Mouse (Mus musculus) hindbrain, embryonic 11.5 days (tissue): Measurements from ENCODE around the gene Rnf39. TPM values are rescaled to one million over a fixed set of nuclear protein-coding genes. Genes with fewer than 3 reads are reported as not detected.
A peak's percentile ranks its signal among the peaks of the same experiment; 100 is the strongest.

Experiments
- ATAC-seq: fragments of 200-750 bp; cut with Nextera tagmentation; 2 replicates; pipeline ENCODE4 v1.8.0; 2017; ENCODE audit warnings: mild to moderate bottlenecking, moderate TSS enrichment, moderate library complexity; ENCODE audit not compliant: low FRiP score
- DNase-seq: peaks from one replicate; pipeline ENCODE4 v3.0.0-alpha.2; 2015; ENCODE audit warnings: low spot score
- H3K27ac ChIP-seq: fragments of 300-500 bp; sonication (generic); 2 replicates; pipeline ENCODE4 v1.5.1; 2014; ENCODE audit warnings: mild to moderate bottlenecking, low read depth, low read length
- H3K27me3 ChIP-seq: fragments of 300-500 bp; sonication (generic); 2 replicates; pipeline ENCODE4 v1.6.1; 2014; ENCODE audit warnings: mild to moderate bottlenecking, low read length, moderate library complexity, mixed read lengths; ENCODE audit not compliant: control insufficient read depth, insufficient read depth
- H3K36me3 ChIP-seq: fragments of 300-500 bp; sonication (generic); 2 replicates; pipeline ENCODE4 v1.6.1; 2014; ENCODE audit warnings: mild to moderate bottlenecking, low read length, moderate library complexity, mixed read lengths; ENCODE audit not compliant: control insufficient read depth, insufficient read depth
- H3K4me1 ChIP-seq: fragments of 300-500 bp; sonication (generic); replicated peaks from 2 replicates; pipeline ENCODE4 v1.6.1; 2014; ENCODE audit warnings: low read length, mixed read lengths; ENCODE audit not compliant: control insufficient read depth, insufficient read depth
- H3K4me2 ChIP-seq: fragments of 300-500 bp; sonication (generic); replicated peaks from 2 replicates; pipeline ENCODE4 v1.6.1; 2014; ENCODE audit warnings: mild to moderate bottlenecking, low read depth, low read length
- H3K4me3 ChIP-seq: fragments of 300-500 bp; sonication (generic); 2 replicates; pipeline ENCODE4 v1.5.1; 2014; ENCODE audit warnings: low read depth, low read length
- H3K9ac ChIP-seq: fragments of 300-500 bp; sonication (generic); 2 replicates; pipeline ENCODE4 v1.6.1; 2014; ENCODE audit warnings: low read depth, low read length
- H3K9me3 ChIP-seq: fragments of 300-500 bp; sonication (generic); 2 replicates; pipeline ENCODE4 v1.6.1; 2016; ENCODE audit warnings: low read length; ENCODE audit not compliant: control insufficient read depth
- WGBS: fragments of 180-500 bp; shearing (Covaris S2); extraction: QIAGEN DNeasy Blood & Tissue Kit; methylation state at CpG from one replicate; pipeline ENCODE4 v1.1.7; 2014; 5-methylcytosine and 5-hydroxymethylcytosine counted together
- polyA plus RNA-seq: library from polyadenylated mRNA; unstranded; fragments of >200 nt; fragmentation: Nextera tagmentation; extraction: Ambion mirVana; gene quantifications from 2 replicates; pipeline ENCODE4 v1.2.1, GENCODE M21; 2014

Gene Rnf39
- polyA plus RNA-seq, 1 experiment from 2014 or later, result 0.34 TPM

DNA sequence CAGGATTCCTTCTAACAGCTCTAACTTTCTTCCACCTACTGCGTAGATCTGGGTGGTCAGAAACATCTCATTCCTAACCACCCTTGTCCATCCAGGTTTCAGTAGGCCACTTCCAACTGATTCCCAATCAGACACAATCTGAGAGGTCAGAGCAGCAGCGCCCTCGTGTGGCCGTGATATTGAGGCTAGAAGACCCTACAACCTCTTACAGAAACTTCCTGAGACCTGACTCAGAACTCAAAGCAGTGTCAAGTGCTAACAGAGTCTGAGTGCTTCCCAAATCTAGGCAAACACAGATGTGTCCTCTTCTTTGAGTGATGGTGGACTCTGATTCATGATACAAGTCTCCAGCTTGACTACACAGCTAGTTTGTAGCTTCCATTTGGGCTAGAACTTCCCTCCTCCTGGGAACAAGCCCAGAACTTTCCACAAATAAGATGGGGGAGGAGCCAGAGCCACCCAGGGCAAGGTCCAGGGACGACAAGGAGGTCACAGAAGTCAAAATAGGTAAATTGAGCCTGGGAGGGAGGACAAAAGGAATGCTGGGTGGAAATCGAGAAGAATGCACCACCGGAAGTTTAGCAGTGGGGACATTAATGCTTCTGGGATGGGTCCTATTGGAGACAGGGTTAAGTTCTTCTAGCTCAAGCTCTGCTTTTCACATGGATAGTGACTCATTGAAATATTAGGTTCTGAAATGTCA is 54.5 kb downstream of the Rnf39 start:
- DNase-seq (peak; percentile 91), ATAC-seq (peak; percentile 57; the same call in 1 of the 2 replicates)
- no peaks in the 10 kb centered on the region for H3K36me3 ChIP-seq
- no peak overlapping the region for H3K27ac ChIP-seq
- H3K4me3 ChIP-seq, result no peak overlapping the region
- WGBS, result 28% methylated on average over 7 of the region's 7 CpGs
- no peaks in the 10 kb centered on the region for H3K27me3 ChIP-seq
- H3K9me3 ChIP-seq, result no peaks in the 10 kb centered on the region
- H3K4me1 ChIP-seq, result no peaks in the 10 kb centered on the region
- no peak overlapping the region for H3K9ac ChIP-seq
- no peak overlapping the region for H3K4me2 ChIP-seq

Other genes with a start within 250 kb of the Rnf39 start
- gene H2-M10.5, start 170.0 kb upstream of the Rnf39 start, polyA plus RNA-seq, result not detected in 2 replicates
- not detected in 2 replicates for gene H2-M10.6, start 130.7 kb upstream of the Rnf39 start, polyA plus RNA-seq
- gene Trim26, start 105.8 kb upstream of the Rnf39 start, polyA plus RNA-seq, result 34.9 and 35.2 TPM in 2 replicates
- 0.48 and 0.70 TPM in 2 replicates for gene Trim15, start 75.7 kb upstream of the Rnf39 start, polyA plus RNA-seq
- 6.6 and 6.7 TPM in 2 replicates for gene Trim10, start 73.3 kb upstream of the Rnf39 start, polyA plus RNA-seq
- not detected in 2 replicates for gene Trim40, start 52.8 kb upstream of the Rnf39 start, polyA plus RNA-seq
- not detected in 2 replicates for gene Trim31, start 44.8 kb upstream of the Rnf39 start, polyA plus RNA-seq
- 161 and 165 TPM in 2 replicates for gene Ppp1r11, start 8.8 kb downstream of the Rnf39 start, polyA plus RNA-seq
- gene Znrd1, start 15.6 kb downstream of the Rnf39 start, polyA plus RNA-seq, result 82.8 and 86.9 TPM in 2 replicates
- gene Znrd1as, start 15.7 kb downstream of the Rnf39 start, polyA plus RNA-seq, result 9.6 and 9.8 TPM in 2 replicates
- gene 2410137M14Rik, start 38.3 kb downstream of the Rnf39 start, polyA plus RNA-seq, result not detected in 2 replicates
- 0.86 and 1.1 TPM in 2 replicates for gene H2-M5, start 46.6 kb downstream of the Rnf39 start, polyA plus RNA-seq
- gene Zfp57, start 58.2 kb downstream of the Rnf39 start, polyA plus RNA-seq, result 137 and 153 TPM in 2 replicates
- gene Mog, start 80.5 kb downstream of the Rnf39 start, polyA plus RNA-seq, result 0.39 and 0.61 TPM in 2 replicates
- 16.8 and 24.8 TPM in 2 replicates for gene Gabbr1, start 103.0 kb downstream of the Rnf39 start, polyA plus RNA-seq
- 0.06 TPM in 1 of 2 replicates, not detected in the other for gene Olfr90, start 145.6 kb downstream of the Rnf39 start, polyA plus RNA-seq
- gene Olfr91, start 155.4 kb downstream of the Rnf39 start, polyA plus RNA-seq, result 0.08 TPM in 1 of 2 replicates, not detected in the other
- gene Olfr92, start 177.2 kb downstream of the Rnf39 start, polyA plus RNA-seq, result not detected in 2 replicates
- not detected in 2 replicates for gene Olfr93, start 218.6 kb downstream of the Rnf39 start, polyA plus RNA-seq